Mouse (Mus musculus) erythroblast, embryonic 14.5 days (primary cell): ENCODE data around the gene Ppm1f. TPM values are rescaled to one million over a fixed set of nuclear protein-coding genes. Genes with fewer than 3 reads are reported as not detected.

Experiments used
- H3K27me3 ChIP-seq: 2 replicates; pipeline ENCODE4 v1.6.1; 2012; ENCODE audit warnings: inconsistent platforms; ENCODE audit not compliant: control insufficient read depth
- H3K36me3 ChIP-seq: 2 replicates; pipeline ENCODE4 v1.6.1; 2012; ENCODE audit warnings: mild to moderate bottlenecking, inconsistent platforms; ENCODE audit not compliant: control insufficient read depth
- H3K4me1 ChIP-seq: 2 replicates; pipeline ENCODE4 v1.6.1; 2012; ENCODE audit warnings: inconsistent platforms; ENCODE audit not compliant: control insufficient read depth
- H3K4me3 ChIP-seq: replicated peaks from 2 replicates; pipeline ENCODE3; 2012; ENCODE audit warnings: moderate library complexity, mild to moderate bottlenecking, inconsistent platforms
- H3K9me3 ChIP-seq: 2 replicates; pipeline ENCODE4 v1.6.1; 2012; ENCODE audit warnings: low read length, inconsistent platforms, mixed read lengths; ENCODE audit not compliant: control insufficient read depth
- GATA1 ChIP-seq: IDR thresholded peaks from 2 replicates; pipeline ENCODE4 v1.6.1; 2012; ENCODE audit warnings: low read length, inconsistent platforms, mixed read lengths
- TAL1 ChIP-seq: IDR thresholded peaks from 3 replicates; pipeline ENCODE4 v1.6.1; 2012; ENCODE audit warnings: low read length, inconsistent platforms, mixed read lengths
- polyA plus RNA-seq: library from polyadenylated mRNA; stranded (reverse); fragments of >175 nt; gene quantifications from 2 replicates; pipeline ENCODE4 v1.2.3, GENCODE M21; 2012

Ppm1f gene
- polyA plus RNA-seq, 1 experiment: 0.06 TPM

DNA sequence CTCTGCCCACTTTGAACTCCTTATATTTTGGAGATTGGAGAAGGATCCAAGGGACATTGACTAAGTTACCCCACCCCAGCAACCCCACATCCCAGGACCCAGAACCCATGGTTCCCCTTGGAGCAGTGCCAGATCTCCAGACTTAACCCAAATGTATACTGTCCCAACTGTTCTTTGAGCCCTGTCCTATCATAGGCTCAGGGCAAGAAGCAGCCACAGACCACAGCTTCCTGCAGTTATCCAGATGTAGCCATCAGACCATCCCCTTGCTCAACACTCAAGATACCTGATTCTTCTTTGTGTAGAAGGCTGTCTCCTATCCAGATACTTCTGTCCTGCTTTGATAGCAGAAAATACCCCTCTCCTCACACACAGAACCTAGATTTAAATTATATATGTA lies 31.1 kb upstream of the Ppm1f start:
- Histone ChIP-seq H3K4me3 (no peak overlapping the region), H3K36me3 (no peaks in the 10 kb centered on the region), H3K4me1 (peaks cover 2% of the 10 kb centered on the region), H3K27me3 (no peaks in the 10 kb centered on the region), H3K9me3 (no peaks in the 10 kb centered on the region)
- TF ChIP-seq GATA1: no peak

DNA sequence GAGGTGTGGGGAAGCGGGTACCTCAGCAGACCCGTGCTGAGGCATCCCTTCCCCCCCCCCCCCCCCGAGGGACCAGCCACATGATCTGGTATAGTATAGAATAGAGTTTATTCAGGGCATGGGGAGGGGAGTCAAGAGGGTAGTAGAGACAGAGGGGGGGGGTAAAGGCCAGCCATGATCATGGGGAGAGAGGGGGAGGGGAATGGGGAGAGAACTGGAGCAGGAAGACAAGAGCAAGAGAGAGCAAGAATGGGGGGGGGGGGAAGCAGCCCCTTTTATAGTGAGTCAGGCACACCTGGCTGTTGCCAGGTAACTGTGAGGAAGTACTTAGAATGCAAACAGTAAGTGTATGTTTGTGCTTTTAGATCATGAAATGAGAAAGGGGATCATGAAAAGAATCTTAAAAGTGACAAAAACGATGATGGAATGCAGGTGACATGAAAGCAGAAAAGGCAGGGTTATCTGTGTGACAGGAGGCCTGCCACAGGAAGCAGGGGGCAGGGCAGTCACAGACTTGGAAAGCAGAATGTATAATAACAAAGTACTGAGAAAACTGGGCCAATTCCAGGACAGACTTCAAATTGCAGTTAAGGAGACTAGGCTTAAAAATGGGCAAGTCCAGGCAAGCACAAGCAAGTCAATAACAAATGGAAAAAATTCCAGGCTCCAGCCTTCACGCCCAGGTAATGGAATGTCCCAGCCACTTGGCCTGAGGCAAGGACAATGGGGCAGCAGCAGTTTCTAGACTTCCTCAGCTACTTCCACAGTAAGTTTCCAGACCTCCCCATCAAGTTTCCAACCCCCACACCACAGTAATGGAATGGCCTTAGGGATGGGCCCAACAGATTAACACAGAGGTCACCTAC lies 30.3 kb upstream of the Ppm1f start:
- H3K4me1 ChIP-seq: peaks cover 8% of the 10 kb centered on the region
- H3K9me3 ChIP-seq: no peaks in the 10 kb centered on the region
- no peak overlapping the region for H3K4me3 ChIP-seq
- TF ChIP-seq GATA1 (no peak), TAL1 (no peak)
- H3K27me3 ChIP-seq: no peaks in the 10 kb centered on the region
- no peaks in the 10 kb centered on the region for H3K36me3 ChIP-seq

DNA sequence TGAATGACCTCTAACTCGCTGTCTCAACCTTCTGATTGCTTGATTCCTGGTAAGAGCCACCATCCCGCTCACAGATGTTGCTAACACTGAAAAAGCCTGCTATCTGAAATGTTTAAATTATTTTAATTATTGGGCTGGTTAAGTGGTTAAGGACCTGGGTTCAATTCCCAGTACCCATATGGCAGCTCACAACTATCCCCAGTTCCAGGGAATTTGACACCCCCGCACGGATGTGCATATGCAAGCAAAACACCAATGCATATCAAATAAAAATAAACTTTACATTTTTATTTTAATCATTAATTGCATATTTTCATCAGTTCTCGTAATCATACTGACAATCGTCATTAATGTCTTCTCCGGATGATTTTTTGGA lies 26.0 kb upstream of the Ppm1f start:
- no peak for TF ChIP-seq GATA1
- no peak for TF ChIP-seq TAL1
- H3K4me3 ChIP-seq: peak overlapping the region; percentile 77
- peaks cover 11% of the 10 kb centered on the region for H3K36me3 ChIP-seq
- no peaks in the 10 kb centered on the region for H3K27me3 ChIP-seq
- H3K9me3 ChIP-seq: no peaks in the 10 kb centered on the region
- H3K4me1 ChIP-seq: peaks cover 22% of the 10 kb centered on the region

DNA sequence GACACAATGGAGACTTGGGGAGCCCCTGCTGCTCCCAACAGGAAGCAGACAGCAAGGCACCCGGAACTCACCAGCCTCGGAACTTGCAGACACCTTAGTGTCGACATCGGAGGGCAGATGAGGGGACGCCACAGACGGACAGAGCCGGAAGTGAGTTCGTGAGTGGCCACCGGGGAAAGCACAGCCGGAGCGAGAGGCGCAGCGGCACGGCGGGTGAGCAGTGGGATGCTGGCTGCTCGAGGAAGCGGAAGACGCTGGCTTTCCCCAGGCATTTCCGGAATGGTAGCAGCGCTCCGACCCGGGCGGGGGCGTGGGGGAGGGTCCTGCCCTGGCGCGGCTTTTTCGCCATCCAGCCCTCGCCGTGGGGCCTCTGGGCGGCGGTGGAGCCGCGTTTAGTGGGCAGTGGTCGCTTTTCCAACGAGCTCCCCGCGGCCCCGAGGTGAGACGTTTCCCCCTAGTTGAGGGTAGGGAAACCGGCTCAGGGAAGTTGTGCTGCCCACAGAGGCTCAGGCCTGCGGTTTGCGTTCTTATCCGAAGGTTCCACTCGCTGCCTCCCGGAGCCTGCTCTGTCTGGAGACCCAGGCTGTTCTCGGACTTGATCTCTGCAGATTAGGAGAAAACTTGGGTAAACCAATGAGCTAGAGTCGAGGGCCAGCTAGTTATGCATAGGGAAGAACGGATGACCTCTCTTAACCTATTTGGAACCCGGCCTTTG lies 25.5 kb upstream of the Ppm1f start, which contains the start of the genes Top3b and Vpreb1:
Gene Top3b (plus strand): TSS at position 120 of the 715 bp plus-strand sequence.
Gene Vpreb1 (minus strand): TSS at position 227 of the 715 bp plus-strand sequence.
- Histone ChIP-seq H3K27me3 (no peaks in the 10 kb centered on the region), H3K4me1 (peaks cover 22% of the 10 kb centered on the region), H3K36me3 (peaks cover 14% of the 10 kb centered on the region), H3K9me3 (no peaks in the 10 kb centered on the region), H3K4me3 (peak within 1 kb of the TSS; percentile 77)
- TF ChIP-seq GATA1: no peak
- TF ChIP-seq TAL1: no peak

DNA sequence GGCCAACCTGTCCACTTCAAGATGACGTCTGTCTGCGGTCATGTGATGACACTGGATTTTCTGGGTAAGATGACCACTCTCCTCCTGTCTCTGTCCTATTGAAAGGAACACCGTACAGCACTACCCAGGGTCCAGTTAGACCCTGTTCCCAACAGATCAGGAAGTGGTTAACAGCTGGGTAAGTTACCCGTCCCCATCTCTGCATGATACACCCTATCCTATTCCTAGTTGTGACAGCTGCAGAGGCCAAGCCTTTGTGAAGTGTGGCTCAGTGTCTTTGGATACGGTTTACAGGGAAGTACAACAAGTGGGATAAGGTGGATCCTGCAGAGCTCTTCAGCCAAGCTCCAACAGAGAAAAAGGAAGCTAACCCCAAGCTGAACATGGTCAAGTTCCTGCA lies 17.2 kb upstream of the Ppm1f start:
- Histone ChIP-seq H3K27me3 (no peaks in the 10 kb centered on the region), H3K36me3 (peaks cover 93% of the 10 kb centered on the region), H3K4me1 (no peaks in the 10 kb centered on the region), H3K9me3 (peaks cover 5% of the 10 kb centered on the region; the same call in 1 of the 2 replicates), H3K4me3 (no peak overlapping the region)
- no peak for TF ChIP-seq TAL1
- no peak for TF ChIP-seq GATA1

DNA sequence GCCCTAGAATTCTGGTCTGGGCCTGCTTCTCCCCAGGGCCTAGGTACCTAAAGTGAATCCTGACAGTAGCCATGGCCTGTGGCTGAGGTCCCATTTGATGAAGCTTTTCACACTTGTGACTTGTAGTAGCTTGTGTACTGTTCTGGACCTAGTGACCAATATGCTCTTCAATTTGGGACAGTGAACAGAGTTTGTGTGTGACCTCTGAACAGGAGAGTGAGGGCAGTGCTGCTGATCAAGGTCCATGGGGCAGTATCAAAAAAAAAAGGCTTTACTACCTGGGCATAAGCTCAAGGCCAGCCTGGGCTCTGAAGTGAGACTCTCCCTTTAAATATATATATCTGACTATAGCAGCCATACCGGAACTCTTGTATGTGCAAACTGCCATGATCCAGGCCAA lies 7.9 kb upstream of the Ppm1f start:
- TF ChIP-seq GATA1 (no peak), TAL1 (no peak)

DNA sequence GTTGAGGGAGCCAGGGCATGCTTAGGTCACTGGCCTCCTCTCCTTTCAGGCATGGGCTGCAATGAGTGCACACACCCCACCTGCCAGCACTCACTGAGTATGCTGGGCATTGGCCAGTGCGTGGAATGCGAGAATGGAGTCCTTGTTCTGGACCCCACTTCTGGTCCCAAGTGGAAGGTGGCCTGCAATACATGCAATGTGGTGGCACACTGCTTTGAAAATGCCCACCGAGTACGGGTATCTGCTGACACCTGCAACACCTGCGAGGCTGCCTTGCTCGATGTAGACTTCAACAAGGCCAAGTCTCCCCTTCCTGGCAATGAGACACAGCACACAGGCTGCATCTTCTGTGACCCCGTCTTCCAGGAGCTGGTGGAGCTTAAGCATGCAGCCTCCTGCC lies 3.9 kb upstream of the Ppm1f start:
- no peak overlapping the region for H3K4me3 ChIP-seq
- no peaks in the 10 kb centered on the region for H3K9me3 ChIP-seq
- H3K27me3 ChIP-seq: no peaks in the 10 kb centered on the region
- H3K4me1 ChIP-seq: peaks cover 16% of the 10 kb centered on the region
- TF ChIP-seq TAL1: no peak
- TF ChIP-seq GATA1: no peak
- peaks cover 75% of the 10 kb centered on the region for H3K36me3 ChIP-seq

More for the DNA sequence above, 7.9 kb upstream of the Ppm1f start:
- Histone ChIP-seq H3K4me1 (no peaks in the 10 kb centered on the region), H3K4me3 (no peak overlapping the region), H3K9me3 (no peaks in the 10 kb centered on the region), H3K36me3 (peaks cover 100% of the 10 kb centered on the region), H3K27me3 (no peaks in the 10 kb centered on the region)

DNA sequence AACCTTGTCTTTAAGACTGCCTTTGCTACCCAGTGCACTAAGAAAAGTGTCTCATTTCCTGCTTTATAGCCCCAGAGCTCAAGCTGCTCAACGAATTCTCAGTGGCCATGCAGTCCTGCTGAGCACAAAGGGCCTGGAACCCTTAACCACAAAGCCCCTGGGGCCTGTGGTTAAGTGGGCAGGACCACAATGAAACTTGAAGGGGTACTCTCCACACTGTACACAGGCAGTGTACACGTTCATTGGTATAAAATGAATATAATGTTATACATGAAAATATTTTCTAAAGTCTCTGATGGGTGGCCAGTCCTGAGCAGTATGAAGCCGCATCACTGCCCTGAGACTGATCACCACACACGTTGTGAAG lies 271 bp upstream of the Ppm1f start:
- H3K36me3 ChIP-seq: peaks cover 39% of the 10 kb centered on the region

DNA sequence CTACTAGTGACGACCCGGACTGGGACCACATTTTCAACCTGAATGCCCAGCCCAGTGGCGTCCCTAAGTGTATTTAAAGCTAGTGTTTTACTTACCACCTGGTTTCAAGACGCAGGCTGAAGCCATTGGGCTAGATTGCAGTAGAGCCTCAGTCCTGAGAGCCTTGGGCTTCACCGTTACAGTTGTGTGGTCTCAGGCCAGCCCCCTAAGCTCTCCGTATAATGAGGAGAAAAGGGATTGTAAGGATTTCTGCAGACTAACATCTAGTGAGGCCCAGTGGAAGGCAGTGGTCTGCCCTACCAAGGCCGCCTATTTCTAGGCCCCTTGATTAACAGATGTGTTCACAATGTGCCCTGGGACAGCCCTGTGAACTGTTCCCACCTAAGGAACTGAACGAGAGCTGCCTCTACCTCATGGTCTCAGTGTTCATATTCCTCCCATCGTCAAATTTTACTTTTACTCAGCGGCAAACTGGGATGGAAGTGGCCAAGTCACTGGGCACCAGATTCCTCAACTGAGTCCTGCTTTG lies 851 bp downstream of the Ppm1f start:
- TF ChIP-seq GATA1 (no peak), TAL1 (no peak)
- no peaks in the 10 kb centered on the region for H3K9me3 ChIP-seq
- peak overlapping the region; percentile 70 for H3K4me3 ChIP-seq
- no peaks in the 10 kb centered on the region for H3K27me3 ChIP-seq
- H3K36me3 ChIP-seq: peaks cover 28% of the 10 kb centered on the region
- H3K4me1 ChIP-seq: peaks cover 20% of the 10 kb centered on the region

More for the DNA sequence above, 271 bp upstream of the Ppm1f start:
- Histone ChIP-seq H3K9me3 (no peaks in the 10 kb centered on the region), H3K4me3 (peak overlapping the region; percentile 70), H3K4me1 (peaks cover 20% of the 10 kb centered on the region), H3K27me3 (no peaks in the 10 kb centered on the region)
- TF ChIP-seq TAL1 (no peak), GATA1 (no peak)
